Mouse (Mus musculus) cerebellum, adult 18-20 months (tissue): Measurements from ENCODE around the gene Vps33b.
"Not testable (repeated sequence)": the region's sequence is repeated elsewhere in the genome, so short reads cannot be mapped to it uniquely, and the experiment has no call there.

ENCODE experiments used
- DNase-seq, 2 experiments: peaks; one replicate each; pipeline ENCODE4 v3.0.0; 2021

Gene Vps33b

DNA sequence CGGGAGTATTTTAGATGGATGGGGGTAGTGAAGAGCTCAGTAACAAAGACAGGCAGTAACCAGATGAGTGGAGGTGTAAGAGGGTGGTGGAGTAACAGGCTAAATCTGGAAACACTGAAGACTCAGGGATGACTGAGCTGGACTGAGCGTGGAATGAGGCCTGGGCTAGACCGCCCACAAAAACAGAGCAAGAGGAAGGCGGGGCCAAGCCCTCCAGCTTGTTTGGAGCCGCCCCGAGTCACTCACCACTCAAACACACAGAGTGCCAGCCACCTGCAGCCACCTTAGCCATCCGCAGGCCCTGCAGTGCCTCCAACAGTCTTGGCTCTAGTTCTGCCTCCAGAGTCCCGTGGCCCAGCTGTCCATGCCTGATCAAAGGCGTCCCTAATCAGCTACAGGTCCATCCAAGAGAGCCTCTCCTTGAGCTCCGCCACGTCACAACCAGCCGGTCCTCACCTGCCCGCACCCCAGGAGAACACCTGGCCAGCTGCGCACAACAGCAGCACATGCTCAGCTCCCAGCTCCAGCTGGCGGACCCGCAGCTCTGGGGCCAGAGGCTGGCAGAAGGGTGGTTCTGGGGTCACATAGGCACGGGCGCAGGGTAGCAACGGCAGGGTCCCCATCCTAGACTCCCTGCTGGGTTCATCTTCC is 50.5 kb downstream of the Vps33b start:
- DNase-seq = peak in 1 of 2 experiments; percentile 16

- no peak for DNase-seq
These were observed 53.9 kb downstream of the Vps33b start for GRCm38 (mm10) chr7:80323336-80323735.

DNA sequence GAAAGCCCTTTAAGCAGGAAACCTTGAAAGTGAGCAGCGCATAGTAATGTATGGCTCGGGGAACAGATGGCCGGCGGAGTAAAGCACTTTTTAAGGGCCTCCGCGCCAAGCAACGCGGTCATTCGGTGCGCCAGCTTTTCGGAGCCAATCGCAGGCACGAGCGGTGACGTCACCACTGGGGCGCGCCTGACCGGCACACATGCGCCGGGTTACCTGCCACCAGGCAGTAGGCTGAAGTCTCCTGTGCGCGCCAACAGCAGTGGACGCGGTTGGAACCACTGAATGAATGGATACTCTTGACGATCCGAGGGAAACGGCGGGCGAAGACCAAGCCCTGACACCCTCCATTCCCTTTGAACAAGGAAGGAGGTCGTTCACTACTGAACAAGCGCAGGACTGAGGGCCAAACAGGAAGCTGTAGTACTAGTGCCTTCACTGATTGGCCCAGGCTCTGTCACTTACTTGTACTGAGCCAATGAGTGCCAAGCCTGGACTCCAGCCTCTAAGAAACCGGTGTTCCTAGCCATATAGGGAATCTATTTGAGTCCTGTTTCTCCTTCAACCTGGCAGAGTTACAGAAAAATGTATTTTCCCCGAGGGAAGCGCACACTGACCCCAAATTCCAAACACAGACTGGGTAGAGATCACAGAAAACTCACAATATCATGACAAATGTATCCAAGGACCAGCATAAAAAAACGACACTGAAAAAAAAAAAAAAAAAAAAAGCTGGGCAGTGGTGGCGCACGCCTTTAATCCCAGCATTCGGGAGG is 54.8 kb downstream of the Vps33b start, which contains the start of gene Rccd1:
Rccd1 (minus strand) TSS at position 412 of the 773 bp plus-strand sequence.
- DNase-seq = peak; percentile 96 to 98

DNA sequence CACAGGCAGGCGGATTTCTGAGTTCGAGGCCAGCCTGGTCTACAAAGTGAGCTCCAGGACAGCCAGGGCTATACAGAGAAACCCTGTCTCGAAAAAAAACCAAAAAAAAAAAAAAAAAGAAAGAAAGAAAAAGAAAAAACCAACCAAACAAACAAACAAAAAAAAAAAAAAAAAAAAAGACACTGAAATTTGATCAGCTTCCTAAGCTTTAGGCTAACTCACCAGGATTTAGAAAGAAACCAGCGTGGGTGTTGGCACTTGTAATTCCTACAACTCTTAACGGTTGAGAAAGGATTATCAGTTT is 55.3 kb downstream of the Vps33b start:
- not testable (repeated sequence) for DNase-seq

DNA sequence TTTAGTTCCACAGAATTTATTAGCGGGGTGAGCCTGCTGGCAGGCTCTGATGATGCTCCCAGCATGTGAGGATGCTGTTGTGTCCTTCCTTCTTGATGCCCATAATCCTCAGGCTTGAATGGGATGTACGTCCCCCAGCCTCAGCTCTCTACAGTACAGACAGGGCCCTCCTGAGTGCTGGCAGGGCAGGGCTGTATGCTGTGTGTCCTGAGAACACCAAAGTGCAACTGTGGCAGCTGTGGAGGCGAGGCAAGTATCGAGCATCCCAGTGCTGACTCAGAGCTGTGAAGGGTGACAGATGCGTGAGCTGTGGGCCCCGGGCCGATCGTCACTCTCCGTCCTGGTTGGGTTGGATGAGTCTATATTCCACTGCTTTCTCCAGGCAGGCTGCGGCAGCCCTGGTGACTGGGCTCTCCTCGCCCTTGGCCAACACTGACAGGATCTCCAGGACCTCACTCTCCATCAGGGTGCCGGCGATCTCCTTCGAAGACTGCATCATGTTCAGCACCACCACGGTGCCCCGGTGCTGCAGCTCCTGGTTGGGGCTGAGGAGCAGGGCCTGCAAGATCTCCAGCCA is 55.9 kb downstream of the Vps33b start:
- no peak for DNase-seq

DNA sequence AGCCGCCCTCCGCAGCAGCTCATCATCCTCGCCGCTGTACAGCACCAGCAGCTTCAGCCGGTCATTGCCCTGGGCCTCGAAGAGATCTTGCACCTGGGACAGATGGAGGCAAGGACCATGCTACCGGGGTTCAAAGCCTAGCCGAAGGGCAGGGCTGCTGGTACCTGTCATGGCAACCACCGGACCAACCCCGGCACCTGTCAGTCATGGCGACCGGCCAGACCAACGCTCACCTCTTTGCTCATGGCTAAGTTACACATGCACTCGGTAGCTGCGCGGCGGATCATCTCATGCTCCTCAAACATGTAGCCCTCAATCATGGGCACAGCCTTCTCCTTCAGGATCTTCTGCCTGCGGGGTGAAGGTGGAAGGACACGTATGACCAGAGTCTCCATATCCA is 56.6 kb downstream of the Vps33b start:
- DNase-seq = no peak

DNA sequence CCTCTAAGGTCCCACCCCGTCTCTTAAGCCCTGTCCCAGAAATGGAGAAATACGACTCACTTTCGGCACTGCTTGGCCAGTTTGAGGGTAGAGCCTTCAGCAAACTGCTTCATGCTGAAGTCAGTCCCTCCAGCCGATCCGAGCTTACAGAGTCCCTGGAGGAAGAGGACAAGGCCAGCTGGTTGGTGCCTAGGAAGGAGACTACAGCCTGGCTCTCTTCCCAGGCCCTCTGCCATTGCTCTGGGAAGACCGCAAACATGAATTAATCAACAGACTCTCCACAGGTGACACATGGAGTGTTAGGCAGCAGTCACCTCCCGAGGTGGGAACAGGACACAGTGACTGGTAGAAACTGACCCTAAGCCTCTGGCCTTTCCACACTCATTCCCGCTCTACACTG is 60.8 kb downstream of the Vps33b start:
- DNase-seq = peak; percentile 63 to 64

DNA sequence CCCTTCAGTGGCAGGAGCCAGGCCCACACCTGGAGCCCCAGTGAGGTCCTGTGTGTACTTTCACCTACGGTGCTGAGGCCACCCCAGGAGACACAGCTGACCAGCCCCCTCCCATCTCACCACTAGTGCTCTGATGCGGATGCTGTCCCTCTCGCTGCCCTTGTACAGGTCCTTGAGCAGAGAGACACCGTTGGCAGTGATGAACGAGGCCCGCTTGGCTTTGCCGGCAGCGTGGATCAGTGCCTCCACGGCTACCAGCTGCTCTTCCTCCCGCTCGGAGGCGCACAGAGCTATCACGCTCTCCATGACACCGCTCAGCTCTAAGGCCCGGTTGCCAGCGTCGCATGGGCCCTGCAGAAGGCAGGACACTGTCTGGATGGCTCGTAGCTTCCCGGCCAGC is 62.0 kb downstream of the Vps33b start:
- DNase-seq = no peak

DNA sequence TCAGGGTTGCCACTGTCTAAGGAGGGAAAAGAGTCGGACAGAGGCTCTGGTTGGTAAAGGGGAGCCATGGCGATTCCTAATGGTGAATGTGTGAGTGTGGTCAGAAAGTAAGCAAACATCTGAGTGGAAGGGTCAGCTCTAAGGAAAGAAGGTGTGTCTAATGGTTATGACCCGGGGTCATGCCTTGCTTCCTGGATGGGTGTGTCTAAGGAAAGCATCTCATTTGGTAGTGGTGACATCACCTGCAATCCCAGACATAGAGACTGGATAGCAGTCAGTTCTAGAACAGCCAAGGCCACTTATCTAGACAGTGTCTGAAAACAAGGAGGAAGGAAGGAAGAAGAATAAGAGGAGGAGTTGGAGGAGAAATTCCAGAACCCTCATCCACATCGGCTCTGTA is 65.4 kb downstream of the Vps33b start:
- no peak for DNase-seq

DNA sequence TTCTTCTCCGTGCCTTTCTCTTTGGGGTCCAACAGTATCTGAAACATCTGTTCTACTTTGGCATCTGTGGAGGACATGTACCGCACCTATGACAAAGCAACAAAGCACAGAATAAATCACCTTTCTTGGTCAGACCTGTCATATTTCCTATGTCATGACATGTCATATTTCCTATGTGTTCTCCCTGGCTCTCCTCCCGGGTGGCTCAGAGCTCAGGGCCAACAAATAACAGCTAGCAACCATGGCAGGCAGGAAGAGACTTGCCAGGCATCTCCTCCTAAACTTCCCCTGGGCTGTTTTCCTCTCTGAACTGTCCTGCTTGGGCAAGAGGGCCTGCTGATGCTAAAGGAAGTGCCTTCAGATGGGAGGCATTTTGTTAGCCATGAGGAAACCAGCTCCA is 67.5 kb downstream of the Vps33b start:
- no peak for DNase-seq

DNA sequence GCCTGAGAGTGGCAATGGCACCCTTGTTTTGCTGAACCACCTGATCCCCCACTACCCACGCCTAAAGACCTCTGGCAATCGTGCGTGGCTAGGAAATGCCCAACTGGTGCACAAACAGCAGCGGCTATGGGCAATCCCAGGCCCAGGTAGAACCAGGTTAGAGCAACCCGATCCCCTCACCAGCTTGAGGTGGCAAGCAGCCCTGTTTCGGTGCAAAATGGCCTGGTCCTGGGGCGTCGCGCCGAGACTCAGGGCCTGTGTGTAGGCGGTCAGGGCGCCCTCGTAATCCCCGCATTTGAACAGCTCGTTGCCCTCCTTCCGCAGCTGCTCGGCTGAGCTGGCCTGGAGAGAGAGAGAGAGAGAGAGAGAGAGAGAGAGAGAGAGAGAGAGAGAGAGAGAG is 69.9 kb downstream of the Vps33b start:
- peak; percentile 44 to 60 for DNase-seq

DNA sequence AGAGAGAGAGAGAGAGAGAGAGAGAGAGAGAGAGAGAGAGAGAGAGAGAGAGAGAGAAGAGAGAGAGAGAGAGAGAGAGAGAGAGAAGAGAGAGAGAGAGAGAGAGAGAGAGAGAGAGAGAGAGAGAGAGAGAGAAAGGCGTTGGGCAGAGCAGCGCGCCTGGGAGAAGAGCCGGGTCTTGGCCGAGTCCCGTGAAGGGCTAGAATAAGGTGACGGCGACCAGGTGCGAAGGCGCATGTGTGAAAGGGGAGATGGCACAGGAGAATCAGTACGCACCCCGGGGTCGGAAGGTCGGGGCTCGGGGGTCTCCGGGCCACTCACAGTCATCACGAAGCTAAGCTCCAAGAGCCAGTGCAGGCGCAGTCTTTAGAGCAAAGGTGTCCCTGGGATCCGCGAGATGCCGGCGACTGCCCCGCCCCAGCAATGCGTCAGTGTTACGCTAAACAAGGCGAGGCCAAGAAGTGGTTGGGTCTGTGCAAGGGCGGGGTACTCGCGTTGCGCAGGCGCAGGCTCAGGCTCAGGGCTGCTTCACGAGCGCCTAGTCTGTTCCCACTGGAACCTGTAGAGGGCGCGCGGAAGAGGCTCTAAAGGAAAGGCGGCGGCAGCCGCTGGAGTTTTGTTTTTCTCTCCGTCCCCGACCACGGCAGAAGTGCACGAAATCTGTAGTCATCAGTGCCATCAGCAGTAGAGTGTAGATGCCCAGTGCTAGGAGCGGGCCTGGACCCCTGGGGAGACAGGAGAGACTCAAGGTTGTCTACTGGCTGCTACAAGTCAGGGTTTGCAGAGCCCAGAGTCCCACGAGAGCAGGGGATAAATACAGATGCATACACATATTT is 70.6 kb downstream of the Vps33b start:
- DNase-seq = peak; percentile 99 to 100

DNA sequence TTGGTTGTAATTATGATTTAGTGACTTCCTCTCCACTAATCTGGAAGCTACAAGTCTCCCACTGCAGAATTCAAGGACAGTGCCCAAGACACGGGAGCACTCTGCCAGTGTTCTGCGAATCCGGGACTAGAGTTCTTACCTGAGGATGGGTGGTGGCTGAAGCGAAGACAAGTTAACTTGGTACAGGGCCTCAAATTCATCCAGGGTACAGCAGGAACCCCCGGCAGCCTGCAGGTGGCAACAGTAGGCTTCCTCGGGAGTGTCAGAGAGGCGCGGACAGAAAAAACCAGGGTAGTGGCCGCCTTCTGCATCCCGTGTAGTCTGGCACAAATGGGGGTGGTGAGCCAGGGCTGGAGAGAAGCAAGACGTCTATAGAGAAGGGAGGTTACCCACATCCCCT is 71.3 kb downstream of the Vps33b start, which contains the start of gene Unc45a:
Unc45a (minus strand) TSS at position 213 of the 400 bp plus-strand sequence.
- peak; percentile 75 to 81 for DNase-seq
